Mouse (Mus musculus) c-Kit-positive CD71-negative TER-119-negative erythroid progenitor cells, embryonic 14.5 days (primary cell): ENCODE measurements around the gene Kifap3.

ENCODE experiments used
- DNase-seq: peaks from one replicate; pipeline ENCODE4 v3.0.0-alpha.2; 2013; ENCODE audit warnings: low read depth

Gene Kifap3

GRCm38 (mm10) chr1:163893774-163894527 lies 114.6 kb downstream of the Kifap3 start:
- no peak for DNase-seq

GRCm38 (mm10) chr1:163898291-163898764 lies 118.9 kb downstream of the Kifap3 start:
- no peak for DNase-seq

- DNase-seq = no peak
Measured at GRCm38 (mm10) chr1:163899575-163899974, 120.2 kb downstream of the Kifap3 start.

- DNase-seq = no peak
Measured at GRCm38 (mm10) chr1:163900168-163900567, 120.8 kb downstream of the Kifap3 start.

- DNase-seq = no peak
Measured at GRCm38 (mm10) chr1:163903411-163903810, 124.0 kb downstream of the Kifap3 start.

- DNase-seq = no peak
Measured at GRCm38 (mm10) chr1:163907007-163907811, 127.8 kb downstream of the Kifap3 start.

DNA sequence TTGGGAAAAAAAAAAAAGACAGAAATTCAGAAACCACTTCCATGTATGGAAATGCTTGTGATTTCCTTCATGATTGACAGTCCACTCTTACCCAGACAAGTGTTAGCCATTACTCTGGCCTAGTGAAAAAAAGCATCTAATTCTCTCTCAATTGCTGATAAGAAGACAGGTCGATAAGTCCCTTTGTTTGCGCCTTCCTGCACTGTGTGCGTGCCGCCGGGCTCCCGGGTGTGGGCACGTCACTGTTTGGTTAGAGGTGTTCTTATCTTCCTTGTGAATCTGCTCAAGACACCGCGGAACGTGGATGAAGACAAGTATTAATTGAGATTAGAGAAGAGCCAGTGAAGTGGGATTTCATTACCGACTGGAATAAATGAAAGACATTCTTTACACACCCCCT lies 129.0 kb downstream of the Kifap3 start:
- DNase-seq = no peak

DNA sequence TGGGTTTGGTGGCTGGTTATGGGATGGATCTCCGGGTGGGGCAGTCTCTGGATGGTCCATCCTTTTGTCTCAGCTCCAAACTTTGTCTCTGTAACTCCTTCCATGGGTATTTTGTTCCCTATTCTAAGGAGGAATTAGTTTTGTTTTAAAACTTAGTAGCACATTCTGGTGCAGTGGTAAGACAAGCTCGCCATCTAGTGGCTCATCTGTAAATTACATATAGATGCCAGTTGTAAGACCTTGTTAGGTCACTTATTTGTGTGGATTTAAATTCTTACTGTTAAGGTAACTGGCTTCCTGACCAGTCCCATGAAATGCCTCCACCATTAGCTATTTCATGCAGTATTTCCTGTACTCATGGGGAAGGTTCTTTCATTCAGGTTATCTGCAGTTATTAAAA lies 131.0 kb downstream of the Kifap3 start:
- peak; percentile 43 for DNase-seq

- DNase-seq = no peak
Measured at GRCm38 (mm10) chr1:163910785-163911184, 131.4 kb downstream of the Kifap3 start.

DNA sequence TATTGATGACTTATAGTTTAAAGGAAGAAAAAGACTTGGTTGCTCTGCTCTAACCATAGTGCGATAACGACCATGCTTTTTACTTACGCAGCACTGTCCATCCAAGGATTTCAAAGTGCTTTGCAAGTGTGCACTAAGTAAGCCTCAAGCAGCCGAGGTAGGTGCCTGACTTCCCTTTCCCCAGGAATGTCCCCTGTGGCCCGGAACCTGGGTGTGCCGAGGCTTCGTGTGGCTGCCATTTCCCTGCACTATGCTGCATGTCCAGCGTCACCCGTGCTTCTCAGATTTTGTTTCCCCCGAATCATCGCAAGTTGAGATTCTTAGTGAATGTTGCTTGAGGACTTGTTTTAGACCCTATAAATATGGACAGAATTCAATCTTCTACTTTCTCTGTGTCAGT lies 132.6 kb downstream of the Kifap3 start:
- no peak for DNase-seq

- DNase-seq = no peak
Measured at GRCm38 (mm10) chr1:163917349-163918160, 138.2 kb downstream of the Kifap3 start.

GRCm38 (mm10) chr1:163924093-163924492 lies 144.7 kb downstream of the Kifap3 start:
- DNase-seq = no peak

DNA sequence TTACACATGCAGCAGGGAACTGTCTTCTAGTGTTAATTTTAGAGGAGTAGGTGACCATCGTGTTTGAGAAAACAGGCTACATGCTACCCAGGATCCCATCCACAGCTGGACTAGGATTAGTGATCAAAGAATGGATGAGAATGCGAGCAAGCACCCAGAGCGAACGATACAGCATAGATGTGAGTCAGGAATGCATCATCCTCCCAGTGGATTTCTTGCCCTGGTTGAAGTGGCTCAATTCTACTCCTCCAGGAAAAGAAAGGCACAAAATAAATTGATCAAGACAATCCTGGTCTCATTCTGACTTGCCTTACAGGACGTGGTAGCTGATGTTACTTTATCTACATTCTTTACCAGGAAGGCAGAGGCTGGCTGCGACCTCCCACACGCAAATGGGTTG lies 149.5 kb downstream of the Kifap3 start, which contains the start of gene Scyl3:
Scyl3 (plus strand) TSS at position 255 of the 400 bp plus-strand sequence.
- no peak for DNase-seq

GRCm38 (mm10) chr1:163929636-163930457 lies 150.5 kb downstream of the Kifap3 start:
- peak; percentile 86 for DNase-seq

DNA sequence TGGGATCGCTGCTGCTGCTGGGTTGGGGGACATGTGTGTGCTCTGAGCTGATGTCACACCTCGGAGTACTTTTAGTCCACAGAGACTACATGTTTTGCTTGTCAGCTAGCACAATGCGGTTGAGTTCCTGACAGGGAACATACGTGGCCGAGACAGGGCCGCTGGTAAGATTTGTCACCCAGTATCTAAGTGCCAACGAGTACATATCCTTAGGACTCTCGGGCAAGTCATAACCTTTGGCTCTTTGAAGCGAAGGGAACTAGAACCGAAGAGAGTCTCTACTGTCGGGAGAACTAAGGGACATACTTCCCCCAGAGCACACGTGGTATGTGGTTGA lies 151.0 kb downstream of the Kifap3 start:
- peak; percentile 33 for DNase-seq

DNA sequence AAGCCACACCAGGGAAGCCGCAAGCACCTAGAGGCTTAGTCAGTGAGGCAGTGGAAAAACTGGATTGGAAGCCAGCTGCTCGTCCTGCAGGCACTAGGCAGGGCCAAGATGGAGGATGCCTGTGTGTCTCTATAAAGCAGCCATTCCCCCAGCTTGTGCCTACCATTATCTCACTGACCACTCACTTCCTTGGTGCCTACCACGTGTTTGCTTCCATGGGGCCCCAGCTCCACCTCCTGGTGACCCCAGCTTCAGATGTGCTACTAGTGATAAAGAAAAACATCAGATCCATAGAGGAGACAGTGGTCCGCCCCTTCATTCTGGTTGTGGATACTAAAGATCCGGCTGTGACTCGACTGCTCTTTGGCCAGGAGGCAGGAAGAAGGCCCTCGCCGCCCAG lies 152.4 kb downstream of the Kifap3 start:
- DNase-seq = no peak

DNA sequence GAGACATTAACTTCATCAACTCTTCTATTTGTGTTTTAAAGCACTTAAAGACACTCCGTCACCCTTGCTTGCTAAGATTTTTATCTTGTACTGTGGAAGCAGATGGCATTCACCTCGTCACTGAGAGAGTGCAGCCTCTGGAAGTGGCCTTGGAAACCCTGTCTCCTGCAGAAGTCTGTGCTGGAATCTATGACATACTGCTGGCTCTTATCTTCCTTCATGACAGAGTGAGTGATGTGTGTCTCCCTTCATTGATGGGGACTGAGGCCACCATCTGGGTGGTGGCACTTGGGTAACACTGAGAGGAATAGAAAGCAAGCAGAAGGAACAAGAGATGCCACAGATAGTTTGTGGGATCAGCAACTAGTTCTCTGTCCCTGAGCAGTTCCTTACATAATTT lies 155.2 kb downstream of the Kifap3 start:
- DNase-seq = no peak

- DNase-seq = no peak
Measured at GRCm38 (mm10) chr1:163942056-163942455, 162.7 kb downstream of the Kifap3 start.

- DNase-seq = no peak
Measured at GRCm38 (mm10) chr1:163953396-163953795, 174.0 kb downstream of the Kifap3 start.

DNA sequence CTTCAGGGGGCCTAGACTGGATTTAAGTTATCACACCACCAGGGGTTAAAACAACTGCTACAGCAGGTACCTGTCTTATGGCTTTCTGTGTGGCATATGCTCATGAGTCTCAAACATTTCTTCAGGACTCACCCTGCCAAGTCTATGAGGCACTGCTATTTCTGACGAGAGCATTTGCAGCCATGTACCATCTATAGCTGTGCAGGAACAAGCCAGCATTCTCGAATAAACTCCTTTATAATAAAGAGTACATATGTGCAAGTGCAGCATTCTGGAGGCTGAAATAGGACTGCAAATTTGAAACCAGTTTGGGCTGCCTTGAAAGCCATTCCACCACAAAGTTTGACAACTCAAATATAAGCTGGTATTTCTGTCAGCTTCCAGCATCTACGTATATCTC lies 178.7 kb downstream of the Kifap3 start:
- DNase-seq = no peak

- peak; percentile 2 for DNase-seq
Measured at GRCm38 (mm10) chr1:163964008-163964689, 184.8 kb downstream of the Kifap3 start.
